Mouse (Mus musculus) erythroblast, embryonic 14.5 days (primary cell): ENCODE measurements around the gene Gm5129.
"Not testable (repeated sequence)": the region's sequence is repeated elsewhere in the genome, so short reads cannot be mapped to it uniquely, and the experiment has no call there.

Experiments
- GATA1 ChIP-seq: IDR thresholded peaks from 2 replicates; pipeline ENCODE4 v1.6.1; 2012; ENCODE audit warnings: low read length, inconsistent platforms, mixed read lengths
- TAL1 ChIP-seq: IDR thresholded peaks from 3 replicates; pipeline ENCODE4 v1.6.1; 2012; ENCODE audit warnings: low read length, inconsistent platforms, mixed read lengths

GRCm38 (mm10) chr5:29726070-29726469 lies 9.7 kb downstream of the Gm5129 start:
- not testable (repeated sequence) for TF ChIP-seq TAL1, GATA1
